Mouse (Mus musculus) adrenal gland, postnatal 25 days (tissue): ENCODE data around the gene Psma1. TPM values are rescaled to one million over a fixed set of nuclear protein-coding genes. Genes with fewer than 3 reads are reported as not detected.

ENCODE experiments used
- DNase-seq: peaks from one replicate; pipeline ENCODE4 v3.0.0; 2021; ENCODE audit warnings: mixed read lengths
- total RNA-seq: library from RNA; stranded (reverse); gene quantifications from 2 replicates; pipeline ENCODE4 v1.2.3, GENCODE M21; 2021

The Psma1 gene
- total RNA-seq, 1 experiment from 2014 or later: 166 TPM

DNA sequence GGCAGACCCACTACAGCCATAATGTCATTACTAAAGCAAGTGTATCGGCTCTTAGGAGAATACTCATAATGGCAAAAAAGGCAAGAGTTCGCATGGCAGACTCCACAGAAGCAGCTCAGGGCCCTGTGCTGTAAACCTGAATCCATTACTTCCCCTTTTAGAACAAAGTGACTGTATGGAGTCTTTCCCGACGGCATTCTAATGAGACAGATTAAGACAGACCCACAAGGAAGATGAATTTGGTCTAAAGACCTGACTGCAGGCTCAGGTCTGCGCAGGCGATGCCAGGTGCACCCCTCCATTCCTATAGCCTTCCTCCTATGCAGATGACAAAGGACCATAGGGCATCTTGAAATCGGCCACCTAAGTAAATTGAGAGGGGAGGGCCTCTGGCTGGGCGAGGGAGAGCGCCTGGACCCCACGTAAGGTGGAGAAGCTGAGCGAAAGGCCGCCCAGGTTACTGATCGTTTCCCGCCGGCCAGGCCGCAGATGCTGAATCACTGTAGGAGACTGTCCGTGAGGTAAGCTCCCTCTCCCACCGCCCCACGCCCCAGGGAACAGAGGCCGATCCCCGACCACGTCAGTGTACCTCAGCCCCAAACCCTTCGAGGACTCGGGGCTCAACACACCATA lies 430 bp downstream of the Psma1 start:
- no peak for DNase-seq

DNA sequence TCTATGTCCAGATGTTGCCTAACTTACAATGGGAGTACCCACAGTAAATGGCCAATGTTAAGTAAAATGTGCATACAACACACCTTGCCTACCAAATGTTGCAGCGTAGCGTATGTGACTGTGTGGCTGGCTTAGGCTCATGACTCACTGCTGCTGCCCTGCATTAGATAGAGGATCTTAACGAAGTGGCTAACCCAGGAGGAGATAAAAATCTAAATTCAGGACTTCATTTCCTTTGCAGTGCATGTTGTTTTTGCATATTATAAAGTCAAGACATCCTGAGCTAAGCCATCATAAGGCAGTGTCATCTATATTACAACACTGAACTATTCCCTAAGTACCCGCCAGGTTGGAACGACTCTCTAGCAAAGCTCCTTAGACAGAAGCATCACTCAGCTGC lies 7.5 kb downstream of the Psma1 start:
- DNase-seq: no peak

DNA sequence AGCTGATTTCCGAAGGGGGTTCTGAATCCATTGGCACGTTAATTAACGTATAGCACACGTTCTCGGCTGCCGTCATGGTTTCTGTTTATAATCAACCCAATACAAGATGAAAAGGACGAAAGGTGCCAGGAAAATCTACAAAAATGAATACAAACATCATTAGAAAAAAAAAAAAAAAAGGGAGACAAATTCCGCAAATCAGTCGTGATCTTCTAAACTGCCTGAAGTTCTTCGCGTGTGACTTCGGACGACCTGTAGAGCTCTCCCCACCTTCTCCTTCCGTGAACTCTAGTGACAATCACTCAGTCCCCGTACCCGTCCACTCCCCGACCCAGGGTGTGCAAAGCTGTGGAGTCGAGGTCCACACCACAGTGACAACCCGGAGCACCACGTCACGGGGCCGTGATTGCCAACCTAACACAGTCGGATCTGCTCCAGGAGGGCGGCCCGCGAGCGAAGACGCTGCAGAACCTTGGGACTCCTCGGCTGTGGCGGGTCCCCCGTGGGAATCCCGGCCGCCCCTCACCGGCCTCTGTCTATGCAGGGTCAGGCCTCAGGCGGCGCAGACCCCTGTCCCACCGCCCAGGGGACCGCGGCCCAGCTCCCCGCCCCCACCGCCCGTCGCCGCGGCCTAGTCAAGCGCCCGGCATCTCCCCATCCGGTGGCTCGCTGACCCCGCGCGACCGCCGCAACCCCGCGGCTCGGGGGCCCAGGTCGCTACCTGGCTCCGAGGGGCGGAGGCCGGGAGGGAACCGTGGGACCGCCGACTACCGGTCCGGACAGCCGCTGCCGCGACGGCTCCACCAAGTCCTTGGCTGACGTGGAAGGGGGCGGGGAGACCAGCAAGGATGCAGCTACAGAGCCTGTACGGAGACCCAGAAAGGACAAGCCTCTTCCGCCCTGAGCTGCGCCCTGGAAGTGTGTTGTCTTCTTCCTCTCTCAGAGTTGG lies 21.8 kb downstream of the Psma1 start, which contains the start of gene Copb1:
Copb1 (minus strand) TSS at position 827 of the 949 bp plus-strand sequence.
- DNase-seq: peak; percentile 92

DNA sequence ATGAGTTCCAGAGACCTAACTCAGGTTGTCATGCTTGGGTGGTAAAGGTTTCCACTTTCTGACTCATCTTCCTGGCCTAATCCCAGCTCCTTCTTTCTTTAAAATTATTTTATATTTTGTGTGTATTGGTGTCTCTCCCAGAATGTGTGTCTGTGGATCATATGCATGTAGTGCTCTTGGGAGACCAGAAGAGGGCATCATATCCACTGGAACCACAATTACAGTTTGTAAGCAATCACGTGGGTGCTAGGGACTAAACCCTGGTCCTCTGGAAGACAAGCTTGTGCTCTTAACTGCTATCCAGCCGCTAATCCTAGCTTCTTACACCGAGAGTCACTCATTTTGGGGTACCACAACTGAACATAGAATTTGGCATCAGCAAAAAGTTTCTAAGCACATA lies 24.2 kb downstream of the Psma1 start:
- no peak for DNase-seq

DNA sequence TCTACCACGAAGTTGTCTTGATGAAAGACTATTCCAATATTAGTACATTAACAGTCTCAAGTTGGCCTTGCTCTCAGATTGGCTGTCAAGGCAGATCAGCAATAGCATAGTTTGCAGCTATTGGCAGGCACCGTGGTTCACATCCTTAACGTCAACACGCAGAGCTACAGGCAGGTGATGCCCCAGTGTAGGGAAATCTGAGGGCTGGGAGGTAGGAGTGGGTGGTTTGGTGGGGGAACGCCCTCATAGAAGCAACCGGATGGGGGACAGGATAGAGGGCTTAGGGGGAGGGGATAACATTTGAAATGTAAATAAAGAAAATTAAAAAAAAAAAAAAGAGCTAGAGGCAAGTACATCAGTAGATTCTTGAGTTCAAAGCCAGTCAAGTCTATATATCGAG lies 41.9 kb downstream of the Psma1 start:
- no peak for DNase-seq

DNA sequence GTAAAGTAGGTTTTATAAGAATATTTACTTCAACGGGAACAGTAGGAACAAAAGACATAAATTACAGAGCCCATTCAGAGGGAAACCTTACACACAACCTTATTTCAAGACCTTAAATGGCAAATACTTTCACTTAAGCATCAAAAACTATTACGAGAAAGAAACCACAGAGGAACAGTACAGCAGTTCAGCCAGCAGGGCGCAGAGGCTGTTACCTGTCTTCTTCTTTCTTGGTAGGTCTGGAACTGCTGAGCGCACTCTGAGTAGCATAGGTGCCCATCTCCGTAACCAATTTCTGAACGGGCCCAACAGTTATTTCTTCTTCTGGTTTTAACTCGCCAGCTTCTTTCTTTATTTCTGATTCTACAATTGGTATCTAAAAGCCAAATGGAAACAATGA lies 42.9 kb downstream of the Psma1 start:
- DNase-seq: no peak

DNA sequence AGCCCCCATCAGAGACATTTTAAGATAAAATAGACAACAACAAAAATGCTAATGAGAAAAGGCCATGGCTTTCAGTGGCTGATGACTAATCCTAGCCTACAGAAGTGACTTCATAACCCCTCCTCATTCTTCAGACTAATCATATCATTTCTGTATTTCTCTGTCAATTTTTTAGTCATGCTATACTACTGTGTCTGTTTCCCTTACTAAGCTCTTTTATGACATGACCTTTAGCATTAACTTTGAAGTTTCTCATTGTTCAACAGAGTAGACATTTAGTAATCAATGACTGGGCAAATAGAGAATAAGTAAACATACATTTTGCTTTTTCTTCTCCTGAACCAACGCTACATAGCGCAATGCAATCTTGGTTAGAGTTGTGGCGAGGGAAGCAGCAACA lies 44.1 kb downstream of the Psma1 start:
- no peak for DNase-seq

DNA sequence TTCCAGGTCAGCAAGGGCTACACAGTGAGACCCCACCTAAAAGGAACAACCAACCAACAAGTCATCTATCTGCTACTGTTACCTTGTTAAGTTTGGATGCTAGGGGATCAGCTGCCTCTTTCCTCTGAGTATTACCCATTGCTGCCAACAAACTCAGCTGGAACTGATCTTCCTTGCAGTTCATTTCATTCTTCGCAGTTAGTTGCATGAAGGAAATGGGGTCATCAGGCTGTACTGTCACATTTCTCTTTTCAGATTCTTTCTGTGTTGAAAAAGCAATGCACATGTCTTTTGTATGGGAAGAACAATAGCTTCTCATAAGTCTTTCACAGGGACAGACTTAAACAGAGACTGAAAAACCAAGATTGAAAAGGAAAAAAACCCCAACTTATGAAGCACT lies 49.4 kb downstream of the Psma1 start:
- DNase-seq: no peak

DNA sequence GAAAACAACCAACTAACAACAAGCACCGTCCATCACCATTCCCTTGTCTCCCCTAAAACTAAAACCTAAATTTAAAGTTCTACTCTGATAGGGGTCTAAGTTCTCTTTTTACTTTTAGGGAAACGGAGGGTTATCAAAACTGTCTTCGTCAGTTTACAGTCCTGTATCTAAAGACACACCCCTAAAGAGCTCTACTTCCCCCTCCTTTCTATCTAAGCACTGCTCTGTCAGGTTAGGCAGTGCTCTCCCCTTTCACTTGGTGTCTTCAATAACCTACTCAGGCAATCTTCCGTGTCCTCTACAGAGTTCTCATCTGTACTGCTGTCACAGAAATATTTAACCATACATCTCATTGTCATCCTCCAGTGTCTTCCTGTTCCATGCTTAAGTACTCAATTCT lies 55.5 kb downstream of the Psma1 start:
- DNase-seq: no peak

DNA sequence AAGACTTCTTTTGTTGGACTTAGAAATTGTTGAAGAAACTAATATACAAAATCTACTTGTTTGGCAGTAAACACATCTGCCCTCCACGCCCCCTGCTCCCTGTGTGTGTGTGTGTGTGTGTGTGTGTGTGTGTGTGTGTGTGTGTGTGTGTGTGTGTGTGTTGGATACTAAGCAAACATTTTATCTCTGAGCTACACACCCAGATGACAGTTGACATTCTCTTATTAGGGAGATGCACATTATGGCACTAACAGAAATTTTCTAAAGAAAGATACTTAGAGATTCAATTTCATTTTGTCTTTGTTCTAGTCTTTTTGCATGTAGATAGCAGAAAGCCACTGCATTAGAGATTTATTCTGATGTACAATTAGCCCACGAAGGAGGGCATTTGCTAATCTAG lies 59.0 kb downstream of the Psma1 start:
- no peak for DNase-seq

Other genes with a start within 250 kb of the Psma1 start
- 23.9 and 28.3 TPM in 2 replicates for gene Rras2, start 158.3 kb downstream of the Psma1 start, total RNA-seq
- 115 and 133 TPM in 2 replicates for gene Copb1, start 21.4 kb downstream of the Psma1 start, total RNA-seq
- gene Pde3b, start 139.2 kb upstream of the Psma1 start, total RNA-seq: 22.9 and 33.1 TPM in 2 replicates